Mouse (Mus musculus): ENCODE measurements around the gene Fcgr1. TPM values are rescaled to one million over a fixed set of nuclear protein-coding genes. Genes with fewer than 3 reads are reported as not detected.
"Not testable (repeated sequence)": the region's sequence is repeated elsewhere in the genome, so short reads cannot be mapped to it uniquely, and the experiment has no call there.

Gene Fcgr1
- polyA plus RNA-seq, 1 experiment from 2014 or later = 0.89 TPM

DNA sequence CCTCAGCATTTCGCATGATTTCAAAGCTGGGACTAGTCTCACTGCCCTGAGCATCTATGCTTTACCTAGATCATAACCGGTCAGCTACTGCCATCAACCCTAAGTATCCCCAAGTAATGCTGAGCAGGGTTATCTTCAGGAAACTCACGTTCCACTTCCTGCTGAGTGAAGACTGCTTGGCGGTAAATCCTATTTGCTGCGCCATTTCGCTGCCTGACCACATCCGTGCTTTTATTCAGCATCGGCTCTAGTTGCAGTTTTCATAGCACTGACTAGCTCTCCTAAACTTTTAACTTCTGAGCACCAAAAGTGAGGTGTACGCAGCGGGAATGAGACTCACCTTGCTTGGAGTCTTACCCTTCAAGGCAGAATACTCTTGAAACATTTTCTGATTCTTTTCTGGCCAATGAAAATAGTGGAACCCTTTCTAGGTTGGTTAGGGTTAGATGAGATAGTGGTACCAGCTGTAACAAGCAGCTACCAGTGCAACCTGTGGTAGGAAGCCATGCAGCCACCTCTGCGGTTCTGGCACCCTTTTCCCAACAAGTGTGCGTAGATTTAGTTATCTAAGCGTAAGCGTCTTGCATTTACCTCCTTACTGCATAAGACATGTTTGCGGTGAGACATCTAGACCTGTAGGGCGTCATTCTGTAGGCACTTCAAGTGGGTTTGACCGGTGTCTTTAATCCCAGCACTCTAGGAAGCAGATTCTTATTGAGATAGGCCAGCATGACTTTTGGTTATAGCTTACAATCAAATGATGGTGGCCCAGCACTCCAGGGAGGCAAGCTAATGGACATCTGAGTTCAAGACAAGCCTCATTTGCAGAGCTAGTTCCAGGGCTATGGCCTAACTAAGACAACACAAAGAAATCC is 19.9 kb downstream of the Fcgr1 start:
- H3K36me3 ChIP-seq (ENCODE audit: control insufficient read depth, insufficient read depth, low read length) = no peaks in the 10 kb centered on the region
- H3K4me1 ChIP-seq (ENCODE audit: control insufficient read depth, insufficient read depth, low read length) = peaks cover 4% of the 10 kb centered on the region; the same call in 1 of the 2 replicates
- no peak overlapping the region for H3K9ac ChIP-seq (ENCODE audit: low read depth, low read length)
- H3K9me3 ChIP-seq (replicated peaks; ENCODE audit: control insufficient read depth, low read length) = no peaks in the 10 kb centered on the region
- 80% methylated on average over 17 of the region's 17 CpGs for WGBS (ENCODE audit: insufficient replicate concordance)
- no peak for ATAC-seq (replicated peaks; ENCODE audit: insufficient number of reproducible peaks, low FRiP score, low TSS enrichment)
- no peak overlapping the region for H3K4me2 ChIP-seq
- H3K4me3 ChIP-seq (ENCODE audit: low read depth, low read length) = no peak overlapping the region
- H3K27ac ChIP-seq (ENCODE audit: low read depth, low read length) = no peak overlapping the region
- H3K27me3 ChIP-seq (ENCODE audit: control insufficient read depth, insufficient read depth, low read length) = no peaks in the 10 kb centered on the region

DNA sequence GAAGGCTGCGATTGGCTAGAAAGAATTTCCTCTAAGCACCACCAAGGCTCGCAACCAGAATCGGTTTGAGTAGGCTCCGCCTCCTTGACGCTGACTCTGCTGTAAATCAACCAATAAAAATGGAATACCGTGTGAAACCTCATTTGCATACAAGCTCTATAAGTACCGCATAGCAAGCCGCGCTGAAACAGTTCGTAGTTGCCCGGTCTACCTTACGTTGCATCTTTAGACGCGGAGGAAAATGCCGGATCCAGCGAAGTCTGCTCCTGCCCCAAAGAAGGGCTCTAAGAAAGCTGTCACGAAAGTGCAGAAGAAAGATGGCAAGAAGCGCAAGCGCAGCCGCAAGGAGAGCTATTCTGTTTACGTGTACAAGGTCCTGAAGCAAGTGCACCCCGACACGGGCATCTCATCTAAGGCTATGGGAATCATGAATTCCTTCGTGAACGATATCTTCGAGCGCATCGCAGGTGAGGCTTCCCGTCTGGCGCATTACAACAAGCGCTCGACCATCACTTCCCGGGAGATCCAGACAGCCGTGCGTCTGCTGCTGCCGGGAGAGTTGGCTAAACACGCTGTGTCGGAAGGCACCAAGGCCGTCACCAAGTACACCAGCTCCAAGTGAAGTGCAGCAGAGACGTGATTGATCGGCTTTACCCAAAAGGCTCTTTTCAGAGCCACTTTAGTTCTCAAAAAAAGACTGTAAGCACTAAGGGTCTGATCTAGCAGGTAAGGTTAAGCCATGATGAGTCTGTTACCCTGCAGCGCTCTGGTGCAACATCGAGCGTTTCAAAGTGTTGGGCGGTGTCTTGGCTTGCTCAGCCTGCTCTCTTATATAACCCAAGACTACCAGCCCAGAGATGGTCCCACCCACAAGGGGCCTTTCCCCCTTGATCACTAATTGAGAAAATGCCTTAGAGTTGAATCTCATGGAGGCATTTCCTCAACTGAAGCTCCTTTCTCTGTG is 24.0 kb downstream of the Fcgr1 start, which contains the start of gene Hist2h2bb:
TSS of gene Hist2h2bb (plus strand) at position 242 of the 964 bp plus-strand sequence.
- peak within 1 kb of the TSS; percentile 77 for H3K4me2 ChIP-seq
- under 1% methylated on average over 45 of the region's 45 CpGs for WGBS (ENCODE audit: insufficient replicate concordance)
- no peaks in the 10 kb centered on the region for H3K4me1 ChIP-seq (ENCODE audit: control insufficient read depth, insufficient read depth, low read length)
- no peaks in the 10 kb centered on the region for H3K9me3 ChIP-seq (replicated peaks; ENCODE audit: control insufficient read depth, low read length)
- no peaks in the 10 kb centered on the region for H3K36me3 ChIP-seq (ENCODE audit: control insufficient read depth, insufficient read depth, low read length)
- H3K9ac ChIP-seq (ENCODE audit: low read depth, low read length) = peak within 1 kb of the TSS; percentile 79
- ATAC-seq (replicated peaks; ENCODE audit: insufficient number of reproducible peaks, low FRiP score, low TSS enrichment) = peak; percentile 95
- no peaks in the 10 kb centered on the region for H3K27me3 ChIP-seq (ENCODE audit: control insufficient read depth, insufficient read depth, low read length)
- peak within 1 kb of the TSS; percentile 97 for H3K27ac ChIP-seq (ENCODE audit: low read depth, low read length)
- peak within 1 kb of the TSS; percentile 39 for H3K4me3 ChIP-seq (ENCODE audit: low read depth, low read length)

DNA sequence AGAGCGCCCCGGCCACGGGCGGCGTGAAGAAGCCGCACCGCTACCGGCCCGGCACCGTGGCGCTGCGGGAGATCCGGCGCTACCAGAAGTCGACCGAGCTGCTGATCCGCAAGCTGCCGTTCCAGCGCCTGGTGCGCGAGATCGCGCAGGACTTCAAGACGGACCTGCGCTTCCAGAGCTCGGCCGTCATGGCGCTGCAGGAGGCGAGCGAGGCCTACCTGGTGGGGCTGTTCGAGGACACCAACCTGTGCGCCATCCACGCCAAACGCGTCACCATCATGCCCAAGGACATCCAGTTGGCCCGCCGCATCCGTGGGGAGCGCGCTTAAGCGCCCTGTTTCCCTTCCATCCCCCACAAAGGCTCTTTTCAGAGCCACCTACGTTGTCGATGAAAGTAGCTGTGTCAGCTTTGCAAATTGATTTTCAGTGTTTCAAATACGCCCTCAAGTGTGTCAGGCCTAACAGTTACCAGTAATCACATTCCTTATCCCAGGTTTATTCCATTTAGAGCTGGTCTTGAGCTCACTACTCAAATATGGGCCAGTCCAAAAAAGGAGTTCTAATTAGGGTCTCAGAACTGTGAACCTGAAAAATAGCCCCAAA is 24.9 kb downstream of the Fcgr1 start:
- peak; percentile 13; the same call in 1 of the 2 replicates for ATAC-seq (replicated peaks; ENCODE audit: insufficient number of reproducible peaks, low FRiP score, low TSS enrichment)
- WGBS (ENCODE audit: insufficient replicate concordance) = under 1% methylated on average over 9 of the region's 44 CpGs

DNA sequence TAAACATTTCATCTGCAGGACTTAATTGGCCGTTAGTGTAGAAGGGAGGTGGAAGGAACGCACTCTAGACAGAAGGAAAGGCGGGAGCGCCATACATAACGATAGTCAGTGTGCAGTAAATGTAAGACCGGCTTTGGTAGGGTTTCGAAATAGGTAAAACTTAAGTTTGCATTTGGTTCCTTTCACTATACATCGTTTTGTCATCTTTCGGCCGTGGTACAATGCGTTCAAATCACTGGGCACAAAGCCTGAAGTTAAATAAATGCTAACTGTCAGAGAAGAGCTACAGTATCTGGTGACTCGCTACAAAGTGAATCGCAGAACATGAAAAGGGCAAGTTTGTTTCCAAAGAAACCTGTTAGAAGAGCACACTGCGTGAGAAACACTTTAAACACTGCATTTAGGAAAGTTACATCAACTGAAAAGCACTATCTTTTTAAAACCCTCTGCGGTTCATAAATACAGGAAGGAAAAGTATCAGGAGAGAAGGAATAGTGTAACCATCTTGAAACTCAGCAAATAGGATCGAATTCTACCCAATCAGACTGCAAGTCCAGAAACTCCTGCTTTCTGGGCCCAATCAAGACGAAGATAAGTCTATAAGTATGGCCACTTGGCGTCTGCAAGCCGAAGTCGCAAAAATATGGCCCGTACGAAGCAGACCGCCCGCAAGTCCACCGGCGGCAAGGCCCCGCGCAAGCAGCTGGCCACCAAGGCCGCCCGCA is 25.6 kb downstream of the Fcgr1 start, which contains the start of gene Hist2h3b:
TSS of gene Hist2h3b (plus strand) at position 604 of the 725 bp plus-strand sequence.
- Histone ChIP-seq H3K4me2 (peak within 1 kb of the TSS; percentile 77), H3K27ac (ENCODE audit: low read depth, low read length) (peak within 1 kb of the TSS; percentile 97), H3K9me3 (replicated peaks; ENCODE audit: control insufficient read depth, low read length) (no peaks in the 10 kb centered on the region), H3K4me1 (ENCODE audit: control insufficient read depth, insufficient read depth, low read length) (no peaks in the 10 kb centered on the region; the same call in 1 of the 2 replicates), H3K27me3 (ENCODE audit: control insufficient read depth, insufficient read depth, low read length) (no peaks in the 10 kb centered on the region), H3K9ac (ENCODE audit: low read depth, low read length) (peak within 1 kb of the TSS; percentile 79), H3K36me3 (ENCODE audit: control insufficient read depth, insufficient read depth, low read length) (no peaks in the 10 kb centered on the region), H3K4me3 (ENCODE audit: low read depth, low read length) (peak within 1 kb of the TSS; percentile 39)
- WGBS (ENCODE audit: insufficient replicate concordance) = 27% methylated on average over 28 of the region's 30 CpGs
- peak; percentile 52 for ATAC-seq (replicated peaks; ENCODE audit: insufficient number of reproducible peaks, low FRiP score, low TSS enrichment)

More for the DNA sequence above, 24.9 kb downstream of the Fcgr1 start:
- not testable (repeated sequence) for H3K36me3 ChIP-seq (ENCODE audit: control insufficient read depth, insufficient read depth, low read length); H3K27me3 ChIP-seq (ENCODE audit: control insufficient read depth, insufficient read depth, low read length); H3K9me3 ChIP-seq (replicated peaks; ENCODE audit: control insufficient read depth, low read length); H3K4me1 ChIP-seq (ENCODE audit: control insufficient read depth, insufficient read depth, low read length)
- Histone ChIP-seq H3K9ac (ENCODE audit: low read depth, low read length) (peak overlapping the region; percentile 79), H3K4me3 (ENCODE audit: low read depth, low read length) (peak overlapping the region; percentile 39), H3K4me2 (peak overlapping the region; percentile 77), H3K27ac (ENCODE audit: low read depth, low read length) (peak overlapping the region; percentile 97)

DNA sequence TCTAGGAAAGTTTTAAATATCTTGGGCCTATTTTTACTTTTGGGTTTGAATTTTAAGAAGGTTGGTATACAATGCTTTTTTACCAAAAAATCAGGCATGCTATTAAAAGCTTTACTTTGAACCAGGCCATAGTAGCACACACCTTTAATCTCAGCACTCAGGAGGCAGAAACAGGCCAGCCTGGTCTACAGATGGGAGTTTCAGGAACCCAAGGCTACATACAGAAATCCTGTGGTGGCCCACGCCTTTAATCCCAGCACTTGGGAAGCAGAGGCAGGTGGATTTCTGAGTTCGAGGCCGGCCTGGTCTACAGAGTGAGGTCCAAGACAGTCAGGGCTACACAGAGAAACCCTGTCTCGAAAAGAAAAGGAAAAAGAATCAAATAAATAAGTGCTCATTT is 26.2 kb downstream of the Fcgr1 start:
- no peak for ATAC-seq (replicated peaks; ENCODE audit: insufficient number of reproducible peaks, low FRiP score, low TSS enrichment)
- no peak overlapping the region for H3K4me3 ChIP-seq (ENCODE audit: low read depth, low read length)
- no peaks in the 10 kb centered on the region; the same call in 1 of the 2 replicates for H3K4me1 ChIP-seq (ENCODE audit: control insufficient read depth, insufficient read depth, low read length)
- H3K9me3 ChIP-seq (replicated peaks; ENCODE audit: control insufficient read depth, low read length) = no peaks in the 10 kb centered on the region
- H3K36me3 ChIP-seq (ENCODE audit: control insufficient read depth, insufficient read depth, low read length) = no peaks in the 10 kb centered on the region
- H3K27me3 ChIP-seq (ENCODE audit: control insufficient read depth, insufficient read depth, low read length) = no peaks in the 10 kb centered on the region
- H3K9ac ChIP-seq (ENCODE audit: low read depth, low read length) = no peak overlapping the region
- 80% methylated on average over 4 of the region's 4 CpGs for WGBS (ENCODE audit: insufficient replicate concordance)
- peak overlapping the region; percentile 61 for H3K4me2 ChIP-seq
- peak overlapping the region; percentile 82 for H3K27ac ChIP-seq (ENCODE audit: low read depth, low read length)

DNA sequence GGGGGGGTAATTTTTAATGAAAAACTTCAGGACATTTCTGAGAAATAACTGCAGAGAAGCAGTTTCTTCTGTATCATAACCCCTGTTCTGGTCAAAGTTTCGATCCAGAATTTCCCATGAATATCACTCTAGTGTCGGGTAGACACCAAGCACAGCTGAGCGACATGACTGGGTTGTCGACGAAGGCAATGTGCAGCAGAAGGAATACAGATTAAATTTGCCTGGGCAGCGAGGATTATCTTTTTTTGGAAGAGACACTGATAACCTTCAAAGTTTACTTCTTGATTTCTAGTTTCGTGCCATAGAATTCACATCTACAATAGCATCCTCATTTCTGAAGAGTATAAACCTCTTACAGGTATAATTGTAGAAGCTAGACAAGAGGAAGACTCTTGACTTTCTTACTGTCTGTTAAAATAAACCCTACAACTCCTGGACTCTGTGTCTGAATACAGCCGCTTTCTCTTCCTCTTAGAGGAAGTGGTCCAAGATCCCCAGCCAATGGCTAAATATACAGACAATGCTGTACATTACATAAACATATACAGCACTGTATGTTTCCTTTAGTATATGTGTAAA is 27.5 kb downstream of the Fcgr1 start:
- no peak overlapping the region for H3K9ac ChIP-seq (ENCODE audit: low read depth, low read length)
- no peak for ATAC-seq (replicated peaks; ENCODE audit: insufficient number of reproducible peaks, low FRiP score, low TSS enrichment)
- WGBS (ENCODE audit: insufficient replicate concordance) = 60% methylated on average over 8 of the region's 8 CpGs
- H3K27me3 ChIP-seq (ENCODE audit: control insufficient read depth, insufficient read depth, low read length) = no peaks in the 10 kb centered on the region
- H3K4me3 ChIP-seq (ENCODE audit: low read depth, low read length) = no peak overlapping the region
- no peaks in the 10 kb centered on the region for H3K9me3 ChIP-seq (replicated peaks; ENCODE audit: control insufficient read depth, low read length)
- no peaks in the 10 kb centered on the region for H3K36me3 ChIP-seq (ENCODE audit: control insufficient read depth, insufficient read depth, low read length)
- H3K4me1 ChIP-seq (ENCODE audit: control insufficient read depth, insufficient read depth, low read length) = peaks cover 5% of the 10 kb centered on the region
- H3K27ac ChIP-seq (ENCODE audit: low read depth, low read length) = no peak overlapping the region
- H3K4me2 ChIP-seq = no peak overlapping the region

DNA sequence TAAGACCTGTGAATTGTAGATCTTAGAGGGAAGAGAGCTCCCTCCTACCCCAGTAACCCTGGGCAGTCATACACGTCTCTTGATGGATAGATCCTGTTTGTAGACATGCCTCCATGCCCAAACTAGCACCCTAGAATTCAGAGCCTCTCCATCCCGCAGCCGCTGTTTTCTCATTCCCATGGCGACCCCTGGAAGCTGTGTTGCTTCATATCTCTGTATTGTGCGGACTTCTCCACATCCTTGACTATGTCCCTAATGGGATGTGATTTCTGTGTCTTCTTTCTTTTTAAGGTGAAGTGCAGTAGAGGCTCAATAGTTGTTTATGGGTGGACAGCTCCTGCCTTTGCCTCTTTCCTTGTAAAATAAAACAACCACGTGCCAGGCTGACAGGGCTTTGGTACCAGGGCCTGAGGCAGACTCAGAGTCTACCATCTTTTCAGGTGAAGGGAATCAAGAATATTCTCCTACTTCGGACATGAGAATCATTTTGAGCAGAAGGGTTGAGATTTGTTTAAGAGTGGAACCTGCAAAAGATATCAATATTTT is 29.3 kb downstream of the Fcgr1 start:
- H3K27me3 ChIP-seq (ENCODE audit: control insufficient read depth, insufficient read depth, low read length) = no peaks in the 10 kb centered on the region
- H3K4me1 ChIP-seq (ENCODE audit: control insufficient read depth, insufficient read depth, low read length) = peaks cover 5% of the 10 kb centered on the region
- 76% methylated on average over 7 of the region's 7 CpGs for WGBS (ENCODE audit: insufficient replicate concordance)
- no peak for ATAC-seq (replicated peaks; ENCODE audit: insufficient number of reproducible peaks, low FRiP score, low TSS enrichment)
- no peak overlapping the region for H3K4me3 ChIP-seq (ENCODE audit: low read depth, low read length)
- H3K36me3 ChIP-seq (ENCODE audit: control insufficient read depth, insufficient read depth, low read length) = no peaks in the 10 kb centered on the region
- peak overlapping the region; percentile 98; the same call in 1 of the 2 replicates for H3K27ac ChIP-seq (ENCODE audit: low read depth, low read length)
- H3K4me2 ChIP-seq = peak overlapping the region; percentile 87; the same call in 1 of the 2 replicates
- peak overlapping the region; percentile 88 for H3K9ac ChIP-seq (ENCODE audit: low read depth, low read length)
- H3K9me3 ChIP-seq (replicated peaks; ENCODE audit: control insufficient read depth, low read length) = no peaks in the 10 kb centered on the region

Data from heart, embryonic 11.5 days (tissue).